Mouse (Mus musculus) T-helper 1 cell (primary cell): ENCODE results near the gene Anks1b.
"Not testable (repeated sequence)": the region's sequence is repeated elsewhere in the genome, so short reads cannot be mapped to it uniquely, and the experiment has no call there.

ENCODE experiments used
- in situ Hi-C: fragments of 300-600 bp; cut with MboI, MseI; formaldehyde crosslinking; loops from one replicate; pipeline ENCODE4 v1.15.1; 2025; ENCODE audit warnings: high pct_unique_total_duplicates

Gene Anks1b

GRCm38 (mm10) chr10:90546635-90547034 is 673.3 kb downstream of the Anks1b start:
- in situ Hi-C loops = no loop called here

- in situ Hi-C loops = no loop called here
Measured at GRCm38 (mm10) chr10:90562906-90563305, 689.6 kb downstream of the Anks1b start.

- in situ Hi-C loops = no loop called here
Measured at GRCm38 (mm10) chr10:90576191-90577098, 703.1 kb downstream of the Anks1b start.

GRCm38 (mm10) chr10:90577099-90577461 is 703.8 kb downstream of the Anks1b start:
- in situ Hi-C loops = no loop called here

- in situ Hi-C loops = no loop called here
Measured at GRCm38 (mm10) chr10:90577777-90578176, 704.5 kb downstream of the Anks1b start.

GRCm38 (mm10) chr10:90579970-90580369 is 706.7 kb downstream of the Anks1b start:
- in situ Hi-C loops = no loop called here

- in situ Hi-C loops = no loop called here
Measured at GRCm38 (mm10) chr10:90584052-90584451, 710.7 kb downstream of the Anks1b start.

GRCm38 (mm10) chr10:90596142-90596541 is 722.8 kb downstream of the Anks1b start:
- in situ Hi-C loops = no loop called here

GRCm38 (mm10) chr10:90596576-90596975 is 723.3 kb downstream of the Anks1b start:
- in situ Hi-C loops = no loop called here

GRCm38 (mm10) chr10:90599149-90599548 is 725.8 kb downstream of the Anks1b start:
- in situ Hi-C loops = no loop called here

GRCm38 (mm10) chr10:90599726-90600531 is 726.6 kb downstream of the Anks1b start:
- in situ Hi-C loops = no loop called here

- in situ Hi-C loops = no loop called here
Measured at GRCm38 (mm10) chr10:90607586-90607985, 734.3 kb downstream of the Anks1b start.

- in situ Hi-C loops = no loop called here
Measured at GRCm38 (mm10) chr10:90609437-90609836, 736.1 kb downstream of the Anks1b start.

GRCm38 (mm10) chr10:90613051-90613450 is 739.7 kb downstream of the Anks1b start:
- in situ Hi-C loops = no loop called here

- in situ Hi-C loops = no loop called here
Measured at GRCm38 (mm10) chr10:90615196-90615595, 741.9 kb downstream of the Anks1b start.

GRCm38 (mm10) chr10:90616622-90617021 is 743.3 kb downstream of the Anks1b start:
- in situ Hi-C loops = no loop called here

GRCm38 (mm10) chr10:90617664-90618296 is 744.5 kb downstream of the Anks1b start:
- in situ Hi-C loops = no loop called here

GRCm38 (mm10) chr10:90627532-90627931 is 754.2 kb downstream of the Anks1b start:
- in situ Hi-C loops = no loop called here

GRCm38 (mm10) chr10:90630099-90630698 is 756.9 kb downstream of the Anks1b start:
- in situ Hi-C loops = no loop called here

GRCm38 (mm10) chr10:90630794-90631193 is 757.5 kb downstream of the Anks1b start:
- in situ Hi-C loops = not testable (repeated sequence)

GRCm38 (mm10) chr10:90637352-90637751 is 764.0 kb downstream of the Anks1b start:
- in situ Hi-C loops = no loop called here

- in situ Hi-C loops = no loop called here
Measured at GRCm38 (mm10) chr10:90649681-90650080, 776.4 kb downstream of the Anks1b start.
